Comparison of ENCODE assay signal across 8 mouse cellular contexts in genomic region chr19:9110182-9110869, GRCm38 (mm10). TPM values are rescaled to one million over a fixed set of nuclear protein-coding genes. Genes with fewer than 3 reads are reported as not detected.
DNase-seq lines count a peak whose midpoint lies in the region; ATAC-seq and TF ChIP-seq lines count a peak whose summit lies in the region.

No protein-coding gene starts in this region.

- H3K9me3 ChIP-seq in heart, embryonic 11.5 days (replicated peaks; ENCODE audit: control insufficient read depth, low read length) = no peaks in the 10 kb centered on the region
- H3K9me3 ChIP-seq in liver, embryonic 13.5 days (replicated peaks) = no peaks in the 10 kb centered on the region

- H3K9ac ChIP-seq in heart, embryonic 11.5 days (ENCODE audit: low read depth, low read length) = no peak overlapping the region
- H3K9ac ChIP-seq in liver, embryonic 13.5 days = no peak overlapping the region

- no peak overlapping the region for H3K4me3 ChIP-seq in heart, embryonic 11.5 days (ENCODE audit: low read depth, low read length)
- H3K4me3 ChIP-seq in liver, embryonic 13.5 days (replicated peaks) = no peak overlapping the region

- H3K36me3 ChIP-seq in heart, embryonic 11.5 days (ENCODE audit: control insufficient read depth, insufficient read depth, low read length) = no peaks in the 10 kb centered on the region
- H3K36me3 ChIP-seq in liver, embryonic 13.5 days = peaks cover 16% of the 10 kb centered on the region

- peaks cover 17% of the 10 kb centered on the region for H3K4me1 ChIP-seq in heart, embryonic 11.5 days (ENCODE audit: control insufficient read depth, insufficient read depth, low read length)
- H3K4me1 ChIP-seq in liver, embryonic 13.5 days (replicated peaks) = peaks cover 15% of the 10 kb centered on the region; the same call in 1 of the 2 replicates

- no peak overlapping the region for H3K4me2 ChIP-seq in heart, embryonic 11.5 days
- no peak overlapping the region for H3K4me2 ChIP-seq in liver, embryonic 13.5 days

- CTCF ChIA-PET in Patski (lab: Charles Lee) = interaction anchor here (0.9 to 3.6 kb wide), 17 partner anchors 8 to 260 kb away, joined by 3 to 32 read pairs (median 5); partner anchors contain the start of genes B3gat3, Eef1g, Lrrn4cl and Uqcc3

- H3K27ac ChIP-seq in heart, embryonic 11.5 days (ENCODE audit: low read depth, low read length) = no peak overlapping the region
- H3K27ac ChIP-seq in liver, embryonic 13.5 days = no peak overlapping the region

- peak; percentile 83 for TF ChIP-seq CTCF in Patski (IDR thresholded peaks at IDR 0.05)

- 45% methylated on average over 4 of the region's 4 CpGs for WGBS in heart, embryonic 11.5 days (ENCODE audit: insufficient replicate concordance)
- 46% methylated on average over 4 of the region's 4 CpGs for WGBS in liver, embryonic 13.5 days (ENCODE audit: insufficient replicate concordance)

- POLR2A ChIA-PET in Patski (lab: Charles Lee) = interaction anchor here (0.6 to 0.9 kb wide), 2 partner anchors 140 to 222 kb away, joined by 3 read pairs; partner anchors contain the start of genes 1810009A15Rik and Gm49416

- ATAC-seq in Patski = peak; percentile 41
- peak; percentile 43 for ATAC-seq in heart, embryonic 11.5 days (replicated peaks; ENCODE audit: insufficient number of reproducible peaks, low FRiP score, low TSS enrichment)
- ATAC-seq in liver, embryonic 13.5 days (ENCODE audit: low read depth) = peak; percentile 64

- DNase-seq in A20 (ENCODE audit: low read depth, low spot score) = peak; percentile 77
- no peak for DNase-seq in Patski (ENCODE audit: low read depth, low spot score)
- peak; percentile 87 for DNase-seq in embryo, embryonic 10 days (ENCODE audit: low spot score)
- DNase-seq in kidney, adult 9 months = peak; percentile 76
- DNase-seq in liver, embryonic 13.5 days = peak; percentile 20
- peak; percentile 34 for DNase-seq in neural tube, embryonic 10.5 days (ENCODE audit: extremely low spot score, low spot score)
- no peak for DNase-seq in urinary bladder, adult 18-20 months (ENCODE audit: low spot score in 2 of 2)

- in situ Hi-C loops in Patski (cut with MboI; ENCODE audit: low pct_unique_long_range_greater_than_20kb) = loop anchor here (5.0 kb wide), 1 partner anchor 263 kb away; no protein-coding TSS in a partner anchor

- no peaks in the 10 kb centered on the region for H3K27me3 ChIP-seq in Patski
- H3K27me3 ChIP-seq in heart, embryonic 11.5 days (ENCODE audit: control insufficient read depth, insufficient read depth, low read length) = no peaks in the 10 kb centered on the region
- H3K27me3 ChIP-seq in liver, embryonic 13.5 days = no peaks in the 10 kb centered on the region

RNA-seq across cellular contexts. Expression of gene Scgb1a1, which starts 22.6 kb away (rescaled TPM):
- not detected for polyA plus RNA-seq in Patski (2021)
- polyA plus RNA-seq in heart, embryonic 11.5 days (2014; fragmentation: Nextera tagmentation; extraction: Ambion mirVana) = not detected in 2 replicates
- not detected in 2 replicates for polyA plus RNA-seq in liver, embryonic 13.5 days (2015; fragmentation: Nextera tagmentation; extraction: Ambion mirVana)

RNA-seq across cellular contexts. Expression of gene Asrgl1, which starts 25.1 kb away (rescaled TPM):
- polyA plus RNA-seq in Patski (2021) = 9.5 TPM
- polyA plus RNA-seq in heart, embryonic 11.5 days (2014; fragmentation: Nextera tagmentation; extraction: Ambion mirVana) = 8.4 and 12.2 TPM in 2 replicates
- polyA plus RNA-seq in liver, embryonic 13.5 days (2015; fragmentation: Nextera tagmentation; extraction: Ambion mirVana) = 11.5 and 14.9 TPM in 2 replicates

Comparison
In these comparisons a context has a peak if more than half of its experiments do, and no peak if none do; other contexts are left out.
1. DNase-seq: peak in A20 (single experiment), embryo, embryonic 10 days (single experiment), kidney, adult 9 months (single experiment), liver, embryonic 13.5 days (single experiment) and neural tube, embryonic 10.5 days (single experiment); none in Patski (single experiment) and urinary bladder, adult 18-20 months (0 of 2).
2. Peak in every context shown above with its lines, with median percentiles within 50 percentile points of each other: ATAC-seq.